Mouse (Mus musculus): Measurements from ENCODE around the gene Aqp3. TPM values are rescaled to one million over a fixed set of nuclear protein-coding genes. Genes with fewer than 3 reads are reported as not detected.

The Aqp3 gene
- total RNA-seq, 1 experiment, result 87.0 TPM

DNA sequence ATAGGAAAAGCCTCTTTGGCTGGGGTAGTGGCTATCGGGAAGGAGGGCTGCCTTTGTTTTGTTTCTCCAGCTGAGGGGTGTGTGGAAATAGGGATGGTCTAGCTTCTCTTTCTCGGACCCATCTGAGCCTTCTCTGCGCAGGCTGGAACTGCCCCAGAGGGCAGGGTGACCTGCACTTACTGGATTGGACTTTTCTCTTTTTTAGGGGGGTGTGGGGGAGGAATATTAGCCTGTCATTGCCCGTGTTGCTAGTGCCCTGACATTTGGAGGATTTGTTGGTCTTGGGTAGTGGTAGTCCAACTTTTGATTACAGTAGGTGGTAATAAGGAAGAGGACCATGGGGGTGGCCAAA, 38.4 kb upstream of the Aqp3 start:
- in situ Hi-C loops (cut with MboI; ENCODE audit: low sequenced_read_pairs in 2 of 2, unreplicated experiment in 2 of 2), result no loop called here
- no peak for TF ChIP-seq ZC3H11A (IDR thresholded peaks at IDR 0.05; ENCODE audit: borderline replicate concordance, low read depth, low read length)
- no peak; the same call in 1 of the 2 replicates for TF ChIP-seq HCFC1 (IDR thresholded peaks at IDR 0.05; ENCODE audit: borderline replicate concordance, insufficient read depth, low read length)
- TF ChIP-seq CHD2 (IDR thresholded peaks at IDR 0.05; ENCODE audit: low read depth, low read length), result no peak
- no peak for TF ChIP-seq MAFK (IDR thresholded peaks at IDR 0.05; ENCODE audit: insufficient read depth, low read depth, low read length)
- no peak for TF ChIP-seq ZNF384 (IDR thresholded peaks at IDR 0.05; ENCODE audit: low read depth, low read length)

GRCm38 (mm10) chr4:41135711-41136453, 37.9 kb upstream of the Aqp3 start, which contains the start of gene Ube2r2:
TSS of gene Ube2r2 (plus strand) at chr4:41135743.
- Histone ChIP-seq H3K9me3 (ENCODE audit: control insufficient read depth, insufficient read depth, low read depth, low read length) (no peaks in the 10 kb centered on the region), H3K4me3 (ENCODE audit: insufficient read depth in 1 of 2, low read depth in 1 of 2, low read length in 2 of 2, poor library complexity in 1 of 2, severe bottlenecking in 1 of 2) (peak within 1 kb of the TSS; percentile 77 to 98), H3K9ac (ENCODE audit: insufficient read depth, low read depth, low read length, poor library complexity, severe bottlenecking) (peak within 1 kb of the TSS; percentile 98), H3K4me1 (ENCODE audit: control insufficient read depth in 2 of 2, insufficient read depth in 2 of 2, low read length in 2 of 2, poor library complexity in 1 of 2) (no peaks in the 10 kb centered on the region; a peak in 1 of 4 replicates), H3K27ac (ENCODE audit: insufficient read depth, low read depth, low read length, poor library complexity, severe bottlenecking) (peak within 1 kb of the TSS; percentile 97), H3K36me3 (ENCODE audit: control insufficient read depth, insufficient read depth, low read length, poor library complexity, severe bottlenecking) (peaks cover 4% of the 10 kb centered on the region; the same call in 1 of the 2 replicates)
- in situ Hi-C loops (cut with MboI; ENCODE audit: low sequenced_read_pairs in 2 of 2, unreplicated experiment in 2 of 2), result no loop called here
- TF ChIP-seq ZNF384 (IDR thresholded peaks at IDR 0.05; ENCODE audit: low read depth, low read length), result no peak
- peak; percentile 57; the same call in 1 of the 2 replicates for TF ChIP-seq HCFC1 (IDR thresholded peaks at IDR 0.05; ENCODE audit: borderline replicate concordance, insufficient read depth, low read length)
- no peak for DNase-seq (ENCODE audit: low read depth, low spot score)

More for the DNA sequence above, 38.4 kb upstream of the Aqp3 start:
- Histone ChIP-seq H3K36me3 (ENCODE audit: control insufficient read depth, insufficient read depth, low read length, poor library complexity, severe bottlenecking) (peaks cover 4% of the 10 kb centered on the region; the same call in 1 of the 2 replicates), H3K27ac (ENCODE audit: insufficient read depth, low read depth, low read length, poor library complexity, severe bottlenecking) (peak overlapping the region; percentile 97), H3K4me1 (ENCODE audit: control insufficient read depth in 2 of 2, insufficient read depth in 2 of 2, low read length in 2 of 2, poor library complexity in 1 of 2) (no peaks in the 10 kb centered on the region; a peak in 1 of 4 replicates), H3K4me3 (ENCODE audit: insufficient read depth in 1 of 2, low read depth in 1 of 2, low read length in 2 of 2, poor library complexity in 1 of 2, severe bottlenecking in 1 of 2) (peak overlapping the region; percentile 72 to 98), H3K9me3 (ENCODE audit: control insufficient read depth, insufficient read depth, low read depth, low read length) (no peaks in the 10 kb centered on the region), H3K9ac (ENCODE audit: insufficient read depth, low read depth, low read length, poor library complexity, severe bottlenecking) (peak overlapping the region; percentile 98)
- DNase-seq (ENCODE audit: low read depth, low spot score), result no peak

GRCm38 (mm10) chr4:41134935-41135710, 37.1 kb upstream of the Aqp3 start:
- Histone ChIP-seq H3K4me1 (ENCODE audit: control insufficient read depth in 2 of 2, insufficient read depth in 2 of 2, low read length in 2 of 2, poor library complexity in 1 of 2) (no peaks in the 10 kb centered on the region; a peak in 1 of 4 replicates), H3K9me3 (ENCODE audit: control insufficient read depth, insufficient read depth, low read depth, low read length) (no peaks in the 10 kb centered on the region), H3K9ac (ENCODE audit: insufficient read depth, low read depth, low read length, poor library complexity, severe bottlenecking) (peak overlapping the region; percentile 98), H3K36me3 (ENCODE audit: control insufficient read depth, insufficient read depth, low read length, poor library complexity, severe bottlenecking) (no peaks in the 10 kb centered on the region), H3K4me3 (ENCODE audit: insufficient read depth in 1 of 2, low read depth in 1 of 2, low read length in 2 of 2, poor library complexity in 1 of 2, severe bottlenecking in 1 of 2) (peak overlapping the region; percentile 77 to 98), H3K27ac (ENCODE audit: insufficient read depth, low read depth, low read length, poor library complexity, severe bottlenecking) (peak overlapping the region; percentile 97)
- in situ Hi-C loops (cut with MboI; ENCODE audit: low sequenced_read_pairs in 2 of 2, unreplicated experiment in 2 of 2), result no loop called here
- no peak for TF ChIP-seq ZC3H11A (IDR thresholded peaks at IDR 0.05; ENCODE audit: borderline replicate concordance, low read depth, low read length)
- no peak for TF ChIP-seq MAFK (IDR thresholded peaks at IDR 0.05; ENCODE audit: insufficient read depth, low read depth, low read length)
- TF ChIP-seq ZNF384 (IDR thresholded peaks at IDR 0.05; ENCODE audit: low read depth, low read length), result no peak
- no peak for TF ChIP-seq CHD2 (IDR thresholded peaks at IDR 0.05; ENCODE audit: low read depth, low read length)
- no peak for TF ChIP-seq HCFC1 (IDR thresholded peaks at IDR 0.05; ENCODE audit: borderline replicate concordance, insufficient read depth, low read length)
- DNase-seq (ENCODE audit: low read depth, low spot score), result peak; percentile 75

GRCm38 (mm10) chr4:41133529-41134291, 35.7 kb upstream of the Aqp3 start:
- in situ Hi-C loops (cut with MboI; ENCODE audit: low sequenced_read_pairs in 2 of 2, unreplicated experiment in 2 of 2), result no loop called here
- Histone ChIP-seq H3K4me3 (ENCODE audit: insufficient read depth in 1 of 2, low read depth in 1 of 2, low read length in 2 of 2, poor library complexity in 1 of 2, severe bottlenecking in 1 of 2) (no peak overlapping the region), H3K9ac (ENCODE audit: insufficient read depth, low read depth, low read length, poor library complexity, severe bottlenecking) (no peak overlapping the region), H3K9me3 (ENCODE audit: control insufficient read depth, insufficient read depth, low read depth, low read length) (no peaks in the 10 kb centered on the region), H3K36me3 (ENCODE audit: control insufficient read depth, insufficient read depth, low read length, poor library complexity, severe bottlenecking) (no peaks in the 10 kb centered on the region), H3K4me1 (ENCODE audit: control insufficient read depth in 2 of 2, insufficient read depth in 2 of 2, low read length in 2 of 2, poor library complexity in 1 of 2) (no peaks in the 10 kb centered on the region; a peak in 1 of 4 replicates), H3K27ac (ENCODE audit: insufficient read depth, low read depth, low read length, poor library complexity, severe bottlenecking) (no peak overlapping the region)
- no peak for DNase-seq (ENCODE audit: low read depth, low spot score)
- TF ChIP-seq ZNF384 (IDR thresholded peaks at IDR 0.05; ENCODE audit: low read depth, low read length), result no peak
- TF ChIP-seq CHD2 (IDR thresholded peaks at IDR 0.05; ENCODE audit: low read depth, low read length), result no peak
- TF ChIP-seq ZC3H11A (IDR thresholded peaks at IDR 0.05; ENCODE audit: borderline replicate concordance, low read depth, low read length), result no peak
- TF ChIP-seq MAFK (IDR thresholded peaks at IDR 0.05; ENCODE audit: insufficient read depth, low read depth, low read length), result no peak
- TF ChIP-seq HCFC1 (IDR thresholded peaks at IDR 0.05; ENCODE audit: borderline replicate concordance, insufficient read depth, low read length), result no peak
